Mouse (Mus musculus) olfactory bulb, adult 2 months (tissue): Measurements from ENCODE around the gene Dna2.

Experiments used
- CTCF ChIP-seq: fragments of 200-500 bp; IDR thresholded peaks from 2 replicates; pipeline ENCODE4 v1.5.1; 2012; ENCODE audit warnings: low read depth, mild to moderate bottlenecking, low read length, moderate library complexity; ENCODE audit not compliant: insufficient read depth
- POLR2A ChIP-seq: fragments of 200-500 bp; IDR thresholded peaks from 2 replicates; pipeline ENCODE4 v1.6.1; 2012; ENCODE audit warnings: mild to moderate bottlenecking, low read depth, low read length, moderate library complexity; ENCODE audit not compliant: insufficient read depth

DNA sequence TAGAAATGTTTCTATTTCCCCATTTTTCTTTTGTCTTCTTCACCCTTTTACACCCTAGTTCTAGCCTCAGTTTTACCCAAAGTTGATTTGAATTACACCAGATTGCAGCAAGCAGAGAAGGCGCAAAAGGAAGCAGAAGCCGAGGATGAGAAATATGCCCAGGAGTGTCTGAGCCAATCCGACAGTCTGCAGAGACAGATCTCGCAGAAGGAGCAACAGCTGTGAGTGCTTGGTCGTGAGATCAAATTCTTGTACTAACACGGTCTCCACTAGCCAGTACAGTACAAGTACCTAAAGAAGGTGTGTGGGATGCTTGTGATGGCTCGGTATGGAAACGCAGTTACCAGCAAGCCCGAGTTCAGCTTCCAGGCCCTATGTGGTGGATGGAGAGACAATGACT lies 57.7 kb downstream of the Dna2 start:
- TF ChIP-seq POLR2A (no peak), CTCF (no peak)
